Mouse (Mus musculus) E14TG2a.4 (cell line): Measurements from ENCODE around the gene Cpa5.

Experiments
- H3K27me3 ChIP-seq: 2 replicates; pipeline ENCODE4 v1.6.1; 2014; ENCODE audit warnings: low read length, control low read depth; ENCODE audit not compliant: insufficient read depth
- H3K36me3 ChIP-seq: 2 replicates; pipeline ENCODE4 v1.6.1; 2014; ENCODE audit warnings: low read length, control low read depth; ENCODE audit not compliant: insufficient read depth
- H3K4me1 ChIP-seq: replicated peaks from 2 replicates; pipeline ENCODE4 v1.6.1; 2014; ENCODE audit warnings: low read depth, low read length, control low read depth
- H3K4me3 ChIP-seq: replicated peaks from 2 replicates; pipeline ENCODE4 v1.5.1; 2014; ENCODE audit warnings: mild to moderate bottlenecking, low read length
- H3K9me3 ChIP-seq: 2 replicates; pipeline ENCODE4 v1.6.1; 2014; ENCODE audit warnings: low read length, control low read depth
- CTCF ChIP-seq: conservative IDR thresholded peaks from 2 replicates; pipeline ENCODE4 v1.5.1; 2014; ENCODE audit warnings: low read length
- NANOG ChIP-seq: IDR thresholded peaks from 2 replicates; pipeline ENCODE4 v1.6.1; 2014; ENCODE audit warnings: borderline replicate concordance, low read length, mixed read lengths
- POU5F1 ChIP-seq: IDR thresholded peaks from 2 replicates; pipeline ENCODE4 v1.6.1; 2014; ENCODE audit warnings: low read length, borderline replicate concordance

Cpa5 gene

GRCm38 (mm10) chr6:30644462-30644861 is 33.7 kb downstream of the Cpa5 start:
- TF ChIP-seq CTCF (no peak), NANOG (no peak), POU5F1 (no peak)
- Histone ChIP-seq H3K9me3 (no peaks in the 10 kb centered on the region), H3K4me3 (no peak overlapping the region), H3K4me1 (no peaks in the 10 kb centered on the region), H3K36me3 (no peaks in the 10 kb centered on the region), H3K27me3 (peaks cover 20% of the 10 kb centered on the region)

- no peaks in the 10 kb centered on the region for H3K9me3 ChIP-seq
- H3K4me3 ChIP-seq, result no peak overlapping the region
- H3K4me1 ChIP-seq, result no peaks in the 10 kb centered on the region
- peaks cover 13% of the 10 kb centered on the region for H3K27me3 ChIP-seq
- no peak for TF ChIP-seq POU5F1
- no peak for TF ChIP-seq CTCF
- TF ChIP-seq NANOG, result no peak
- H3K36me3 ChIP-seq, result no peaks in the 10 kb centered on the region
Measured at GRCm38 (mm10) chr6:30645379-30645778, 34.6 kb downstream of the Cpa5 start.

- Histone ChIP-seq H3K27me3 (peaks cover 7% of the 10 kb centered on the region), H3K36me3 (no peaks in the 10 kb centered on the region), H3K4me1 (no peaks in the 10 kb centered on the region), H3K4me3 (no peak overlapping the region), H3K9me3 (no peaks in the 10 kb centered on the region)
- no peak for TF ChIP-seq POU5F1
Measured at GRCm38 (mm10) chr6:30649651-30650296, 39.0 kb downstream of the Cpa5 start.

- H3K27me3 ChIP-seq, result no peaks in the 10 kb centered on the region
- no peak overlapping the region for H3K4me3 ChIP-seq
- TF ChIP-seq POU5F1, result no peak
- no peak for TF ChIP-seq CTCF
- no peaks in the 10 kb centered on the region for H3K9me3 ChIP-seq
- H3K4me1 ChIP-seq, result no peaks in the 10 kb centered on the region
- H3K36me3 ChIP-seq, result peaks cover 8% of the 10 kb centered on the region; the same call in 1 of the 2 replicates
Measured at GRCm38 (mm10) chr6:30652425-30653188, 41.8 kb downstream of the Cpa5 start.

- peaks cover 10% of the 10 kb centered on the region; the same call in 1 of the 2 replicates for H3K36me3 ChIP-seq
- H3K4me3 ChIP-seq, result no peak overlapping the region
- TF ChIP-seq NANOG (no peak), POU5F1 (no peak)
- no peaks in the 10 kb centered on the region for H3K27me3 ChIP-seq
- no peaks in the 10 kb centered on the region for H3K9me3 ChIP-seq
- no peaks in the 10 kb centered on the region for H3K4me1 ChIP-seq
Measured at GRCm38 (mm10) chr6:30653518-30653917, 42.7 kb downstream of the Cpa5 start.

GRCm38 (mm10) chr6:30654402-30654859 is 43.6 kb downstream of the Cpa5 start:
- H3K9me3 ChIP-seq, result no peaks in the 10 kb centered on the region

GRCm38 (mm10) chr6:30654932-30655331 is 44.1 kb downstream of the Cpa5 start:
- TF ChIP-seq CTCF (no peak), NANOG (no peak), POU5F1 (no peak)
- Histone ChIP-seq H3K27me3 (no peaks in the 10 kb centered on the region), H3K4me3 (no peak overlapping the region), H3K9me3 (no peaks in the 10 kb centered on the region), H3K4me1 (no peaks in the 10 kb centered on the region), H3K36me3 (peaks cover 13% of the 10 kb centered on the region; the same call in 1 of the 2 replicates)

More at GRCm38 (mm10) chr6:30654402-30654859, 43.6 kb downstream of the Cpa5 start:
- Histone ChIP-seq H3K4me1 (no peaks in the 10 kb centered on the region), H3K27me3 (no peaks in the 10 kb centered on the region), H3K36me3 (peaks cover 13% of the 10 kb centered on the region; the same call in 1 of the 2 replicates), H3K4me3 (no peak overlapping the region)
- TF ChIP-seq POU5F1 (no peak), NANOG (no peak), CTCF (no peak)

- no peaks in the 10 kb centered on the region for H3K9me3 ChIP-seq
- TF ChIP-seq POU5F1, result no peak
- no peak for TF ChIP-seq NANOG
- no peak for TF ChIP-seq CTCF
- H3K4me1 ChIP-seq, result no peaks in the 10 kb centered on the region
- peaks cover 13% of the 10 kb centered on the region; the same call in 1 of the 2 replicates for H3K36me3 ChIP-seq
- H3K27me3 ChIP-seq, result no peaks in the 10 kb centered on the region
- no peak overlapping the region for H3K4me3 ChIP-seq
Measured at GRCm38 (mm10) chr6:30657279-30657678, 46.5 kb downstream of the Cpa5 start.
